Mouse (Mus musculus) small intestine, adult 2 months (tissue): ENCODE results near the gene Npdc1. TPM values are rescaled to one million over a fixed set of nuclear protein-coding genes. Genes with fewer than 3 reads are reported as not detected.

Experiments used
- H3K27ac ChIP-seq: fragments of 200-500 bp; 2 replicates; pipeline ENCODE4 v1.5.1; 2012; ENCODE audit warnings: low read depth, low read length, control low read depth, inconsistent platforms; ENCODE audit not compliant: insufficient read depth
- H3K27me3 ChIP-seq: fragments of 200-500 bp; 2 replicates; pipeline ENCODE4 v1.6.1; 2012; ENCODE audit warnings: mild to moderate bottlenecking, moderate library complexity, low read length, inconsistent platforms; ENCODE audit not compliant: control insufficient read depth, insufficient read depth
- H3K36me3 ChIP-seq: fragments of 200-500 bp; 2 replicates; pipeline ENCODE4 v1.6.1; 2012; ENCODE audit warnings: mild to moderate bottlenecking, low read length, control low read depth, inconsistent platforms; ENCODE audit not compliant: control insufficient read depth, insufficient read depth
- H3K4me1 ChIP-seq: fragments of 200-500 bp; 2 replicates; pipeline ENCODE4 v1.6.1; 2012; ENCODE audit warnings: low read length, inconsistent platforms, mixed read lengths; ENCODE audit not compliant: control insufficient read depth, insufficient read depth, insufficient read length
- H3K4me3 ChIP-seq: fragments of 200-500 bp; 2 replicates; pipeline ENCODE4 v1.5.1; 2012; ENCODE audit warnings: low read depth, mild to moderate bottlenecking, control low read depth, inconsistent platforms, low read length, moderate library complexity
- CTCF ChIP-seq: fragments of 200-500 bp; IDR thresholded peaks from 2 replicates; pipeline ENCODE4 v1.5.1; 2012; ENCODE audit warnings: low read depth, mild to moderate bottlenecking, control low read depth, inconsistent platforms, low read length, moderate library complexity, mixed read lengths; ENCODE audit not compliant: insufficient replicate concordance, insufficient read length; ENCODE audit errors: extremely low read depth
- POLR2A ChIP-seq: fragments of 200-500 bp; IDR thresholded peaks from 2 replicates; pipeline ENCODE4 v1.6.1; 2012; ENCODE audit warnings: low read depth, mild to moderate bottlenecking, control low read depth, inconsistent platforms, low read length, moderate library complexity
- WGBS: fragments of 180-500 bp; shearing (Covaris S2); methylation state at CpG from one replicate; pipeline ENCODE4 v1.1.7; 2018; 5-methylcytosine and 5-hydroxymethylcytosine counted together
- polyA plus RNA-seq: library from polyadenylated mRNA; depleted of rRNA; stranded (reverse); fragments of >200 nt; gene quantifications from 2 replicates; pipeline ENCODE4 v1.2.3, GENCODE M21; 2012

The Npdc1 gene
- polyA plus RNA-seq, 1 experiment: 117 TPM

DNA sequence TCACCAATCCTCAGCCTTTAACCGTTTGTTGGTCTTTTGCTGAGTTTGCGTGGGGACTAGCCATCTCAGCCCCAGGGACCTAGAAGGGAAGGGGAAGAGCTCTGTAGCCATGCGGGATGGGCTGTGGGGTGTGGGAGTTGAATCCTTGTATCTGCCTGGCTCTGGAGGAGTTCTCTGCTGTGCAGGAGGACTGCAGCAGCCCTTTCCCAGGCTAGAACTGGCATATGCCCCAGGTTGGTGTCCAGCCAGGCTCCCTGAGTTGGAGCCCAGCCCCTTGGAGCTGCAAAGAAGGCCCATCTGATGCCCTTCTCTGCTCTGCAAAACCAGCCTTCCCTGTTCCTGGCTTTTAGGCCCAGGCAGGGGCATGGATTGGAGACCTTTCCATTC is 2.6 kb upstream of the Npdc1 start:
- TF ChIP-seq CTCF: no peak
- TF ChIP-seq POLR2A: no peak
- peak overlapping the region; percentile 81 for H3K4me3 ChIP-seq
- 42% methylated on average over 3 of the region's 3 CpGs for WGBS
- H3K27me3 ChIP-seq: no peaks in the 10 kb centered on the region; the same call in 1 of the 2 replicates
- H3K4me1 ChIP-seq: peaks cover 15% of the 10 kb centered on the region; the same call in 1 of the 2 replicates
- H3K36me3 ChIP-seq: no peaks in the 10 kb centered on the region
- no peak overlapping the region for H3K27ac ChIP-seq

DNA sequence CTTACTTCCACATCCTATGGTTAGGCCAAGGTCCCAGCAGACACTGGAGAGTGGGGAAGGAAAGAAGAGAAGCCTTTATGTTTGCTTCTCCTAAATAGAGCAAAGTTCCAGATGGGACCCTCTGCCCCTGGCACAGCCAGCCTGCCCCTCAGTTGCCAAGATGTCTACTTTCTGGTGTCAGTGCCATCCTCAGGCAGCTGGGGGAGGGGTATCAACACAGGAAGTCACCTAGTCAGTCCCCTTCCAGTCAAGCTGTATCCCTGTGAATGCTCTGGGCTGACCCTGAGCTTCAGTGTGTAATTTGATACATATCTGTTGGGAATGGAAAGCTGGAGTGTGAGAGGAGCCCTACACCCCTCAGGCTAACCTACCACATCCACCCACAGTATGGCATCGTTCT is 2.1 kb upstream of the Npdc1 start:
- TF ChIP-seq CTCF: no peak
- no peak for TF ChIP-seq POLR2A

DNA sequence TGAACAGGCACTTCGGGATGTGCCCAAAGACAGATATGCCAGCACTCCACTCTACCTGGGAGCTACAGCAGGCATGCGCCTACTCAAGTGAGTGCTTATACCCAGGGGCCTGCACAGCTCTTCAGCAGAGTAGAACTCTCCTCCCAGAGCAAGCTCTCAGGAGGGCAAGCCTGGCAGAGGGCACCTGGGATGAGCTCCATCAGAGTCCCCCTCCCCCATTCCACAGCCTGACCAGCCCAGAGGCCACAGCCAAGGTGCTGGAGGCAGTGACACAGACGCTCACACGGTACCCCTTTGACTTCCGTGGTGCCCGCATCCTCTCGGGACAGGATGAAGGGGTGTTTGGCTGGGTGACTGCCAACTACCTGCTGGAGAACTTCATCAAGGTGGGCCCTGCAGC is 1.1 kb upstream of the Npdc1 start:
- H3K27ac ChIP-seq: no peak overlapping the region
- 97% methylated on average over 7 of the region's 7 CpGs for WGBS
- H3K4me3 ChIP-seq: no peak overlapping the region
- TF ChIP-seq POLR2A (no peak), CTCF (no peak)
- H3K36me3 ChIP-seq: no peaks in the 10 kb centered on the region
- H3K4me1 ChIP-seq: peaks cover 15% of the 10 kb centered on the region; the same call in 1 of the 2 replicates
- no peaks in the 10 kb centered on the region; the same call in 1 of the 2 replicates for H3K27me3 ChIP-seq

More for the DNA sequence above, 2.1 kb upstream of the Npdc1 start:
- 87% methylated on average over 1 of the region's 1 CpGs for WGBS
- Histone ChIP-seq H3K36me3 (no peaks in the 10 kb centered on the region), H3K4me3 (peak overlapping the region; percentile 81; the same call in 1 of the 2 replicates), H3K27me3 (no peaks in the 10 kb centered on the region; the same call in 1 of the 2 replicates), H3K4me1 (peaks cover 15% of the 10 kb centered on the region; the same call in 1 of the 2 replicates), H3K27ac (no peak overlapping the region)

DNA sequence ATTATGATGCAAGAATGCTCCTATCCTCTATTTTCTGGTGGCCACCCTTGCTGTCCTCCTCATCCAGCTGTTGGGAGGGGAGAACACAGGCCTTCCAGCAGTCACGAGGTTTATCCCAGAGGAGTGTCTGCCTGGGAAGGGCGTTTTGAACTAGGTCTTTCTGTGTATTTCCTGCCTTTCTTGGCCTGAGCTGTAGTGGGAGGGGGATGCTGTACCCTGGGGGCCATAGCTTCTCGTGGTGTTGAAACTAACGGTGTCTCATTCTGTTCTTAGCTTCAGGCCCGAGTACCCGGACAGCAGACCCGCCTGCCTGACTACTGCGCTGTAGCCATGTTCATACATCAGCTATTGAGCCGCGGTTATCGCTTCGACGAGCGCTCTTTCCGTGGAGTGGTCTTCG is 1.1 kb downstream of the Npdc1 start:
- no peaks in the 10 kb centered on the region; the same call in 1 of the 2 replicates for H3K27me3 ChIP-seq
- H3K27ac ChIP-seq: no peak overlapping the region
- 36% methylated on average over 16 of the region's 16 CpGs for WGBS
- peak overlapping the region; percentile 14 for H3K4me3 ChIP-seq
- TF ChIP-seq POLR2A (no peak), CTCF (no peak)
- H3K4me1 ChIP-seq: peaks cover 13% of the 10 kb centered on the region; the same call in 1 of the 2 replicates
- no peaks in the 10 kb centered on the region for H3K36me3 ChIP-seq

DNA sequence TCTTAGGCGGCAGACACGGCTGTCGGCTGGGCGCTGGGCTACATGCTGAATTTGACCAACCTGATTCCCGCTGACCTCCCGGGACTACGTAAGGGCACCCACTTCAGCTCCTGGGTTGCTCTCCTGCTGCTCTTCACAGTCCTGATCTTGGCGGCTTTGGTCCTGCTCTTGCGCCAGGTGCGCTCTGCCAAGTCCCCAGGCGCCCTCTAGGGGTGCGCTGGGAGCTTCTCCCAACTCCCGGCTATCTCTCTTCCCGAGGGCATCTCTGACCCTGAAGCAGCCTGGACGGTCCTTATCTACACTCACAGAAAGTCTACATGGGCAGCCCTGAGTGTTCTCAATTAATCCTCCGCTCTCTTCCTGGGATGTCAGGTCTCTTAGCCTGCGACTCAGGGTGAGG is 1.6 kb downstream of the Npdc1 start:
- 6% methylated on average over 17 of the region's 17 CpGs for WGBS
- peaks cover 11% of the 10 kb centered on the region; the same call in 1 of the 2 replicates for H3K4me1 ChIP-seq
- H3K4me3 ChIP-seq: peak overlapping the region; percentile 14
- TF ChIP-seq POLR2A: no peak
- peak; percentile 74 for TF ChIP-seq CTCF
- H3K27me3 ChIP-seq: no peaks in the 10 kb centered on the region; the same call in 1 of the 2 replicates
- H3K36me3 ChIP-seq: no peaks in the 10 kb centered on the region
- no peak overlapping the region for H3K27ac ChIP-seq

DNA sequence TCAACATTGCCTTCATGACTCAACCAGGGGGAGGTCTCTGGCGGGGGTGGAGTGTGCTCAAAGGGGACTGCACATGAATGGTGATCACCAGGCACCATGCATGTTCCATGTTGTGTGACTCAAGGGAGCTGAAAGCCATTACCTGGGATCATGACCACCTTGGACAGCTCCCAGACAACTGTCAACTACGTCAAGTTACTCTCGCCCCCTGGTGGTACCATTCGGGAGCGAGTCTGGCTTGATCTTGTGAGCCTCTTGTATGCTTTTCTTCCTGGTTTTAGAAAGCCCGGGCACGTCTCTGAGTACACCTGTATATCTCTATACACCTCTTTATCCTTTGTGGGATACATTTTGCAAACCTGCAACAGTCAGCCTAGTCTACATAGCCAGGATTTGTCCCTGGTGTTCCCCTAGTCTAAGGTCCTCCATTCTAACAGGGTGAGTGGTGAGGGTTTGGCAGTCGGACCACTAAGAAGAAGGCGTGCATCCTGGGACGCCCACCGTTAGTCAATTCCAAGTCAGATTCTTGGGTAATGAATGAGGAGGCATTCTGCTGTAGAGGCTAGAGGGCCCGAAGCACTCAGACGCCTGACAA is 3.3 kb downstream of the Npdc1 start:
- WGBS: 1% methylated on average over 13 of the region's 13 CpGs
- TF ChIP-seq POLR2A (no peak), CTCF (peak; percentile 78; the same call in 1 of the 2 replicates)
- Histone ChIP-seq H3K27ac (peak overlapping the region; percentile 1; the same call in 1 of the 2 replicates), H3K4me3 (peak overlapping the region; percentile 75), H3K4me1 (peaks cover 3% of the 10 kb centered on the region; the same call in 1 of the 2 replicates), H3K27me3 (no peaks in the 10 kb centered on the region), H3K36me3 (no peaks in the 10 kb centered on the region)

DNA sequence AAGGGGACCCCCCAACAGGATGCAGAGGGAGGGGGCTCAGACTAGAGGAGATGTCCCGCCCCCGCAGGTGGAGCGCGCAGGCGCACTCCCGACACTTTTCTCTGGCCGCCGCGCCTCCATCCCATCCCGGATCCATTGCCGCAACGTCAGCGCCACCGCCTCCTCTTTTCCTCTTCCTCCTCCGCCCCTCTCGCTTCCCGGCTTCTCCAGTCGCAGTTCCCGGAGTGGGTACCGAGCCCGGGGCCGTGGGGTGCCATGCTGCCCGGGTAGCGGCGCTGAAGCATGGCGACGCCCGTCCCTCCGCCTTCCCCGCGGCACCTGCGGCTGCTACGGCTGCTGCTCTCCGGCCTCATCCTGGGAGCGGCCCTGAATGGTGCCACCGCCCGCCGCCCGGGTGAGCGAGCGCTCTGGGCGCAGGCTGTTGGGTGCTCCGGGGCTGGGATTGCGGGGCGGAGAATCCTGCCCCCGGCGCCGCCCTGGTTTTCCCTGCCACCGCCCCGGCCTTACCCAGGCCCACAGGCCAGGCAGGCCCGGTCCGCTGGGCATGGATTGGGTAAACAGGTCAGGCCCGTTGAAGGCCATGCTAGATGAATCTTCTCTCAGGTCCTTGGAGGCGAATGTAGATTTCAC is 3.9 kb downstream of the Npdc1 start:
- Histone ChIP-seq H3K36me3 (peaks cover 2% of the 10 kb centered on the region), H3K4me1 (peaks cover 3% of the 10 kb centered on the region; the same call in 1 of the 2 replicates), H3K27me3 (no peaks in the 10 kb centered on the region), H3K27ac (0 out of 2 replicates have a peak overlapping the region, but pooled peaks have one; percentile 25), H3K4me3 (peak overlapping the region; percentile 75)
- TF ChIP-seq POLR2A (no peak; the same call in 1 of the 2 replicates), CTCF (no peak)
- 2% methylated on average over 54 of the region's 54 CpGs for WGBS
